Mouse (Mus musculus) liver, embryonic 14.5 days (tissue): ENCODE measurements at regions not wholly inside any gene's neighbourhood (a gene's known extent, or its start where the extent isn't known, plus 50 kb on each side); places are given as distances from the start of the nearest gene placed in this dataset.
"Not testable (repeated sequence)": the region's sequence is repeated elsewhere in the genome, so short reads cannot be mapped to it uniquely, and the experiment has no call there.

Source experiments
- ATAC-seq: fragments of 200-750 bp; cut with Nextera tagmentation; 2 replicates; pipeline ENCODE4 v1.8.0; 2017; ENCODE audit warnings: moderate number of reproducible peaks, mild to moderate bottlenecking, moderate library complexity; ENCODE audit not compliant: insufficient read depth
- DNase-seq, 3 experiments: peaks; one replicate each; pipeline ENCODE4 v3.0.0-alpha.2; 2012 to 2013; ENCODE audit warnings: low read depth in 3 of 3, low spot score in 3 of 3
- H3K27ac ChIP-seq: fragments of 300-500 bp; sonication (generic); 2 replicates; pipeline ENCODE4 v1.5.1; 2014; ENCODE audit warnings: moderate library complexity, mild to moderate bottlenecking, control low read depth, inconsistent platforms
- H3K27me3 ChIP-seq: fragments of 300-500 bp; sonication (generic); 2 replicates; pipeline ENCODE4 v1.6.1; 2014; ENCODE audit warnings: mild to moderate bottlenecking, low read length, moderate library complexity; ENCODE audit not compliant: control insufficient read depth, insufficient read depth
- H3K36me3 ChIP-seq: fragments of 300-500 bp; sonication (generic); replicated peaks from 2 replicates; pipeline ENCODE4 v1.6.1; 2014; ENCODE audit warnings: low read depth; ENCODE audit not compliant: control insufficient read depth, insufficient read depth
- H3K4me1 ChIP-seq, 2 experiments: fragments of 200-500 bp in 1 of 2; fragments of 300-500 bp in 1 of 2; sonication (generic) in 1 of 2; replicated peaks; 2 replicates each; pipeline ENCODE4 v1.6.1; 2012 to 2014; ENCODE audit warnings: antibody characterized with exemption in 1 of 2, inconsistent platforms in 1 of 2, low read length in 1 of 2; ENCODE audit not compliant: control insufficient read depth in 2 of 2, insufficient read depth in 2 of 2
- H3K4me2 ChIP-seq: fragments of 300-500 bp; sonication (generic); 2 replicates; pipeline ENCODE4 v1.6.1; 2014; ENCODE audit warnings: low read depth, mild to moderate bottlenecking, control low read depth, moderate library complexity
- H3K4me3 ChIP-seq, 2 experiments: fragments of 200-500 bp in 1 of 2; fragments of 300-500 bp in 1 of 2; sonication (generic) in 1 of 2; 2 replicates each; pipeline ENCODE4 v1.5.1; 2012 to 2014; ENCODE audit warnings: low read depth in 2 of 2, low read length in 2 of 2, mild to moderate bottlenecking in 2 of 2, control low read depth in 1 of 2, inconsistent platforms in 1 of 2, moderate library complexity in 1 of 2; ENCODE audit not compliant: insufficient read depth in 1 of 2
- H3K9ac ChIP-seq: fragments of 300-500 bp; sonication (generic); replicated peaks from 2 replicates; pipeline ENCODE4 v1.6.1; 2014; ENCODE audit warnings: mild to moderate bottlenecking, control low read depth, moderate library complexity
- H3K9me3 ChIP-seq: fragments of 300-500 bp; sonication (generic); 2 replicates; pipeline ENCODE4 v1.6.1; 2016; ENCODE audit warnings: low read length, mixed read lengths; ENCODE audit not compliant: control insufficient read depth
- CTCF ChIP-seq: IDR thresholded peaks from 2 replicates; pipeline ENCODE4 v1.5.1; 2016; ENCODE audit warnings: antibody characterized with exemption, low read depth, control low read depth
- EP300 ChIP-seq: IDR thresholded peaks from 2 replicates; pipeline ENCODE4 v1.6.1; 2016; ENCODE audit warnings: antibody characterized with exemption, low read depth
- WGBS: fragments of 180-500 bp; shearing (Covaris S2); extraction: QIAGEN DNeasy Blood & Tissue Kit; methylation state at CpG from one replicate; pipeline ENCODE4 v1.1.7; 2014; ENCODE audit not compliant: insufficient replicate concordance; 5-methylcytosine and 5-hydroxymethylcytosine counted together

- H3K27ac ChIP-seq, DNase-seq, H3K9me3 ChIP-seq, H3K9ac ChIP-seq, H3K36me3 ChIP-seq, ATAC-seq, H3K4me1 ChIP-seq, H3K27me3 ChIP-seq: not testable (repeated sequence)
- H3K4me2 ChIP-seq: peak overlapping the region; percentile 38
- 10% methylated on average over 39 of the region's 39 CpGs for WGBS
- peak overlapping the region; percentile 26 to 38; a peak in 3 of 4 replicates for H3K4me3 ChIP-seq
Observed at GRCm38 (mm10) chr7:60492028-60492995, 352.3 kb upstream of the Snrpn start.

DNA sequence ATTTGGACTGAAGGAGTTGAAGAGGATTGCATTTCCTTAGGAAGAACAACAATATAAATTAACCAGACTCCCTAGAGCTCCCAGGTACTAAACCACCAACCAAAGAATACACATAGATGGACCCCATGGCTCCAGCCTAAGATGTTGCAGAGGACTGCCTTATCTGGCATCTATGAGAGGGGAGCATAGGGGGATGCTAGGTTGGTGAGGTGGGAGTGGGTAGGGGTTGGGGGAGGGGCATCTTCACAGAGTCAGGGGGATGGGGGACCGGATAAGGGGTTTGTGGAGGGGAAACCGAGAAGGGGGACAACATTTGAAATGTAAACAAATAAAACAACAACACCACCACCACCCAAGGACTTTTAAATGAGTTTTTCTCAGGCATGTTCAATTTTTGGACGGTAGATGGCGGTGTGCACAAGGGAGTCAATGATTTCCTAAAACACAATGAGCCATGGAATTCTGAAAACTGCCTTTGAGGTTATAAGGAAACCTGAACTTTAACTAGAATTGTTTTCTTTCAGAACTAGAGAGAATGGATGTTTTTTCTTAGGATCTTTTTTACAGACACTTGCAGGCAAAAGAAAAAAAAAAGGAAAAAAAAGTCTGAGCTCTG lies 347.9 kb upstream of the Snrpn start:
- not testable (repeated sequence) for H3K4me1 ChIP-seq, H3K27me3 ChIP-seq, DNase-seq, H3K9ac ChIP-seq, H3K9me3 ChIP-seq, H3K27ac ChIP-seq, H3K36me3 ChIP-seq, ATAC-seq, H3K4me3 ChIP-seq, H3K4me2 ChIP-seq
- under 1% methylated on average over 4 of the region's 4 CpGs for WGBS
- TF ChIP-seq CTCF: peak; percentile 24; the same call in 1 of the 2 replicates

DNA sequence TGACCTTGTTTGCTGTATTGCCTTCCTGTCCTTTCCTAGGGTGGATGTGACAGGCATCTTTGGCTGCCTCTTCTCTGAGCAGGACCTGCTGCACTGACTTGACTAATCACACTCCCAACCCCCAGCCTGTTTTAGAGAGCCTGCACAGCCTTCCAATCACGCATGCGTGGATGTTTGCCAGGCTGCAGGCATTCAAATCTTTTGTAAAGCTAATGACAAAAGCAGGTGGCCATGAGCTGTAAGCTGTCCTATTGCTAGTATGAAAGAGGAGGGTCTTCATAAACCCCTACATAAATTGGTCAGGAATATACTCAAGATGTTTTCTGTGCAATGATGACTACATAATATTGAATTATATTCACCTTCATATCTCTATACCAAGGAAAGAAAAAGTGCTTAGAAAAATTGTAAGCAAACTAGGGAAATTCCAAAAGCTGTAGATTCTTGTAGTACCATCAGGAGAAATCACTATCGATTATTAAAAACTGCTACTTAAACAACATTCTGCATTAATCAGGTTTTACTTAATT lies 310.1 kb upstream of the Snrpn start:
- not testable (repeated sequence) for DNase-seq, H3K4me3 ChIP-seq, H3K4me1 ChIP-seq, H3K27ac ChIP-seq, H3K27me3 ChIP-seq, H3K9ac ChIP-seq, H3K4me2 ChIP-seq, ATAC-seq, H3K36me3 ChIP-seq, H3K9me3 ChIP-seq
- 52% methylated on average over 3 of the region's 3 CpGs for WGBS

DNA sequence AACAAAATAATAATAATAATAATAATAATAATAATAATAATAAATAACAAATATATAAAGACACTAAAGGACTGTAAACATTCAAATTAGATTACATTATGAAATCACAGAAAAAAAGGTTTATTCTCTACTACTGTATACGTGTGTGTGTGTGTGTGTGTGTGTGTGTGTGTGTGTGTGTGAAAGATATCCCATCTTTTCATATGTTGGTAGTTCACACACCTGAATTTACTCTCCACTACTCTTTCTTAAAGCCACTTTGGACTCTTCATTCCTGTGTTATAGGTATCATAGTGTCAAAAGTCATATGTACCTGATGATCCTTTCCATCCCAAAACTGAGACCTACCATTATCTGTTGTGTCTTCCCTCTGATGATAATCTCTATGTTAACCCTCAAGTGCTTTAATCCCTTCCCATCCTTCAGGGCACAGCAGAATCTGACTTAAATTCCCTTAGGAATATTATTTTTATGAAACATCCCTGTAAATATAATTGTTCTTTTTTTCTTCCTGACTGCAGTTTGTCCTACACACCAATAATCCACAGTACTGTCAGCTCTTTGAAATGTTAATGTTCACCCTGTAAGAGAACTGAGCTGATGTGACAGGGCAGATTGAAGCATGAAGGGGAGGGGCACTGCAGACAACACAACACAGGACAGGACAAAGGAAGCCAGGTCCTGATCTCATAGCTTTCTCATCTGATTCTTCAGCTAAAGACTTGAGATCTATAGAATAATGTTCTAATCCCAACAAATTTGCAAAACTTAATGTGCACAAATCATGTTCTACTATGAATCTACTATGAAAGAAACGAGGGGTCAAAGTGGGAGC lies 309.4 kb upstream of the Snrpn start:
- H3K27ac ChIP-seq, H3K4me3 ChIP-seq, ATAC-seq, H3K4me1 ChIP-seq, H3K4me2 ChIP-seq, DNase-seq, H3K9me3 ChIP-seq, H3K9ac ChIP-seq, H3K36me3 ChIP-seq, H3K27me3 ChIP-seq: not testable (repeated sequence)
- WGBS: 21% methylated on average over 2 of the region's 2 CpGs

DNA sequence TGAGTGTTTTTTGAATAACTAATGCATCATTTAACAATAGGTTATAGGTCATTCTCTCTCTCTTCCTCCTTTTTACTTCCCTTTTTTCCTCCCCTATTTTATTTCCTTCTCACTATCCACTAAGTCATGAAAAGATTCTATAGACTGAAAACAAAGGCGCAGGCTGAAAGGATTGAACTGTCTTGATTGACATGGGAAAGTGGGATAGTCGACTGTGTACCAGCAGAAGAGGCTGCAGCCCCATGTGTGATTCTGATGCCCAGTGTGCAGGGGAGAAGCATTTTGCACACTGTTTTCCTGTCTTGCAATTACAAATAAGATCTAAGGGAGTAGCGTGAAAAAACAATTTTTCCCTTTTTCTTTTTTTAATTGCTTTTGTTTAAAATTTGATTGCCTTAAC lies 298.8 kb upstream of the Snrpn start:
- no peaks in the 10 kb centered on the region for H3K4me1 ChIP-seq
- no peak overlapping the region for H3K9ac ChIP-seq
- ATAC-seq (no peak), DNase-seq (no peak)
- H3K4me3 ChIP-seq: no peak overlapping the region
- WGBS: 49% methylated on average over 3 of the region's 3 CpGs
- H3K9me3 ChIP-seq: no peaks in the 10 kb centered on the region
- no peaks in the 10 kb centered on the region for H3K36me3 ChIP-seq
- no peak overlapping the region for H3K4me2 ChIP-seq
- no peaks in the 10 kb centered on the region for H3K27me3 ChIP-seq
- TF ChIP-seq EP300 (no peak), CTCF (no peak)
- no peak overlapping the region for H3K27ac ChIP-seq

- not testable (repeated sequence) for H3K27ac ChIP-seq, H3K27me3 ChIP-seq, H3K9ac ChIP-seq, H3K36me3 ChIP-seq, H3K9me3 ChIP-seq, ATAC-seq, H3K4me1 ChIP-seq
- 9% methylated on average over 33 of the region's 33 CpGs for WGBS
- peak overlapping the region; percentile 27 to 48 for H3K4me3 ChIP-seq
- peak in 2 of 3 experiments; percentile 1 to 9 for DNase-seq
- peak overlapping the region; percentile 43 for H3K4me2 ChIP-seq
Observed at GRCm38 (mm10) chr7:60391011-60391863, 251.2 kb upstream of the Snrpn start.
